ENCODE assay signal across 20 mouse cellular contexts in the genomic region with DNA sequence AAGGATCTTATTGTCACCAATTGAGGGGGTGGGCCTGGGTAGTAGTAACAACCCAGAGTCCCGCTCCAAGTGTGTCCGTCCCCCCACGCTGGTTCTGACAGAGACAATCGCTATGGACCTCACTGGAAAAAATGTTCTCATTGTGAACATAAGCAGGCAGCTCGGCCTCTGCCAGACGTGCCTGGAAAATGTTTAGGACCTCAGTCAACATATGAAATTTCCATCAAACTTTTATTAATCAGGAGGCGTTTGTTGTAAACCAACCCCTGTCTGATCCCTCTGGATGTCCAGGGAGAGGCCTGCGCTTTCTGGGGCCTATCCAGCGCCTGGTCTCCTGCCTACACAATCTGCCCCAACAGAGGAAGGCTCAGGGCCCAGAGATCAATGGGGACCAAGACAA. TPM values are rescaled to one million over a fixed set of nuclear protein-coding genes. Genes with fewer than 3 reads are reported as not detected.
DNase-seq lines count a peak whose midpoint lies in the region; ATAC-seq and TF ChIP-seq lines count a peak whose summit lies in the region.
"Had no signal": no experiment of that assay in that cellular context is flagged by ENCODE, and none has a peak within 500 bp of the region (broad histone marks: within the 10 kb centered on the region; RNA-seq: fewer than 3 reads in every experiment).

No protein-coding gene starts in this region.

- peaks cover 17% of the 10 kb centered on the region for H3K4me1 ChIP-seq in heart, embryonic 13.5 days
- peaks cover 8% of the 10 kb centered on the region; the same call in 1 of the 2 replicates for H3K4me1 ChIP-seq in lung, embryonic 14.5 days (ENCODE audit: insufficient read depth)
- H3K4me1 ChIP-seq in embryonic facial prominence, embryonic 13.5 days = peaks cover 33% of the 10 kb centered on the region
- peaks cover 42% of the 10 kb centered on the region for H3K4me1 ChIP-seq in limb, embryonic 14.5 days (ENCODE audit: control insufficient read depth, insufficient read depth, low read length)
- peaks cover 2% of the 10 kb centered on the region; the same call in 1 of the 2 replicates for H3K4me1 ChIP-seq in thymus, adult 2 months (replicated peaks; ENCODE audit: control insufficient read depth, insufficient read depth, low read length)
- H3K4me1 ChIP-seq: liver, embryonic 13.5 days had no signal

- DNase-seq in heart, postnatal 14 days = no peak
- DNase-seq in lung, embryonic 14.5 days = peak; percentile 33
- no peak for DNase-seq in lung, adult 18-20 months
- peak; percentile 81 for DNase-seq in limb, embryonic 14.5 days (ENCODE audit: low spot score)
- no peak for DNase-seq in thymus, adult 2 months
- DNase-seq in embryo, embryonic 11 days = no peak
- DNase-seq: cerebellum, postnatal 10 days; gastrocnemius, postnatal 36 days; kidney, postnatal 25 days; layer of hippocampus, adult 9-11 months; liver, embryonic 13.5 days had no signal

- no peaks in the 10 kb centered on the region for H3K9me3 ChIP-seq in heart, embryonic 13.5 days
- H3K9me3 ChIP-seq in lung, embryonic 14.5 days (ENCODE audit: low read depth, low read length) = no peaks in the 10 kb centered on the region
- no peaks in the 10 kb centered on the region for H3K9me3 ChIP-seq in embryonic facial prominence, embryonic 13.5 days
- H3K9me3 ChIP-seq in limb, embryonic 14.5 days (ENCODE audit: control insufficient read depth, low read length) = no peaks in the 10 kb centered on the region
- H3K9me3 ChIP-seq: liver, embryonic 13.5 days; neural tube, embryonic 12.5 days had no signal

- H3K4me2 ChIP-seq in heart, embryonic 13.5 days = no peak overlapping the region
- H3K4me2 ChIP-seq in lung, embryonic 14.5 days = no peak overlapping the region
- no peak overlapping the region for H3K4me2 ChIP-seq in embryonic facial prominence, embryonic 13.5 days
- no peak overlapping the region; the same call in 1 of the 2 replicates for H3K4me2 ChIP-seq in limb, embryonic 14.5 days (replicated peaks; ENCODE audit: low read depth, low read length, severe bottlenecking)
- H3K4me2 ChIP-seq: liver, embryonic 13.5 days; neural tube, embryonic 12.5 days had no signal

- H3K4me3 ChIP-seq in heart, embryonic 13.5 days = no peak overlapping the region
- no peak overlapping the region for H3K4me3 ChIP-seq in lung, embryonic 14.5 days (ENCODE audit: low read depth, low read length)
- H3K4me3 ChIP-seq in embryonic facial prominence, embryonic 13.5 days = no peak overlapping the region
- no peak overlapping the region for H3K4me3 ChIP-seq in limb, embryonic 14.5 days (replicated peaks; ENCODE audit: low read length)
- H3K4me3 ChIP-seq in thymus, adult 2 months (ENCODE audit: control insufficient read depth, insufficient read depth, low read length) = no peak overlapping the region
- H3K4me3 ChIP-seq: liver, embryonic 13.5 days; neural tube, embryonic 12.5 days had no signal

- no peaks in the 10 kb centered on the region for H3K27me3 ChIP-seq in heart, embryonic 13.5 days (replicated peaks)
- H3K27me3 ChIP-seq in lung, embryonic 14.5 days (ENCODE audit: insufficient read depth, low read length) = no peaks in the 10 kb centered on the region
- H3K27me3 ChIP-seq in embryonic facial prominence, embryonic 13.5 days = no peaks in the 10 kb centered on the region
- no peaks in the 10 kb centered on the region for H3K27me3 ChIP-seq in limb, embryonic 14.5 days (ENCODE audit: control insufficient read depth, insufficient read depth, low read length)
- no peaks in the 10 kb centered on the region for H3K27me3 ChIP-seq in thymus, adult 2 months (ENCODE audit: control insufficient read depth, insufficient read depth, low read length)
- H3K27me3 ChIP-seq: liver, embryonic 13.5 days; neural tube, embryonic 12.5 days; Patski had no signal

- no peak for ATAC-seq in heart, embryonic 13.5 days (ENCODE audit: extremely low read depth, insufficient number of reproducible peaks, low FRiP score, low TSS enrichment)
- ATAC-seq in lung, embryonic 14.5 days (ENCODE audit: insufficient read depth) = 0 out of 2 replicates have a peak, but pooled peaks have one; percentile 23
- ATAC-seq in embryonic facial prominence, embryonic 13.5 days (ENCODE audit: insufficient number of reproducible peaks, insufficient read depth, low FRiP score, low TSS enrichment, low read depth) = no peak
- ATAC-seq in limb, embryonic 14.5 days (ENCODE audit: low FRiP score, low read depth) = peak; percentile 79
- ATAC-seq: Patski had no signal

- H3K9ac ChIP-seq in heart, embryonic 13.5 days = no peak overlapping the region; the same call in 1 of the 2 replicates
- peak overlapping the region; percentile 13; the same call in 1 of the 2 replicates for H3K9ac ChIP-seq in lung, embryonic 14.5 days
- H3K9ac ChIP-seq in embryonic facial prominence, embryonic 13.5 days = no peak overlapping the region
- H3K9ac ChIP-seq in limb, embryonic 14.5 days (ENCODE audit: low read depth, low read length, severe bottlenecking) = no peak overlapping the region
- H3K9ac ChIP-seq: liver, embryonic 13.5 days had no signal

- intact Hi-C loops in heart, postnatal 14 days (cut with DNase I) = no loop called here

- no peaks in the 10 kb centered on the region for H3K36me3 ChIP-seq in heart, embryonic 13.5 days
- no peaks in the 10 kb centered on the region for H3K36me3 ChIP-seq in lung, embryonic 14.5 days (ENCODE audit: insufficient read depth)
- H3K36me3 ChIP-seq in embryonic facial prominence, embryonic 13.5 days = no peaks in the 10 kb centered on the region
- H3K36me3 ChIP-seq in limb, embryonic 14.5 days (ENCODE audit: control insufficient read depth, insufficient read depth, low read length) = no peaks in the 10 kb centered on the region
- no peaks in the 10 kb centered on the region for H3K36me3 ChIP-seq in thymus, adult 2 months (ENCODE audit: control insufficient read depth, insufficient read depth, low read length)
- H3K36me3 ChIP-seq: liver, embryonic 13.5 days; neural tube, embryonic 12.5 days had no signal

- no peak for TF ChIP-seq CTCF in lung, embryonic 14.5 days (IDR thresholded peaks at IDR 0.05; ENCODE audit: low read depth)
- TF ChIP-seq CTCF in thymus, adult 2 months (IDR thresholded peaks at IDR 0.05; ENCODE audit: borderline replicate concordance, control insufficient read depth, extremely low read depth, insufficient read depth, low read length, poor library complexity) = no peak

- WGBS in heart, embryonic 13.5 days = 79% methylated on average over 9 of the region's 9 CpGs
- WGBS in lung, embryonic 14.5 days = 71% methylated on average over 9 of the region's 9 CpGs
- 73% methylated on average over 9 of the region's 9 CpGs for WGBS in embryonic facial prominence, embryonic 13.5 days
- 34% methylated on average over 9 of the region's 9 CpGs for WGBS in limb, embryonic 14.5 days
- 96% methylated on average over 9 of the region's 9 CpGs for WGBS in thymus, adult 2 months

- H3K27ac ChIP-seq in heart, embryonic 13.5 days (replicated peaks) = peak overlapping the region; percentile 44; the same call in 1 of the 2 replicates
- peak overlapping the region; percentile 86 for H3K27ac ChIP-seq in lung, embryonic 14.5 days (ENCODE audit: low read depth)
- H3K27ac ChIP-seq in embryonic facial prominence, embryonic 13.5 days = peak overlapping the region; percentile 80
- peak overlapping the region; percentile 87 for H3K27ac ChIP-seq in limb, embryonic 14.5 days (replicated peaks; ENCODE audit: low read depth, low read length)
- no peak overlapping the region for H3K27ac ChIP-seq in thymus, adult 2 months (ENCODE audit: control insufficient read depth, insufficient read depth, low read length)
- H3K27ac ChIP-seq: liver, embryonic 13.5 days; neural tube, embryonic 12.5 days had no signal

- TF ChIP-seq POLR2A in limb, embryonic 14.5 days (IDR thresholded peaks at IDR 0.05; ENCODE audit: borderline replicate concordance, extremely low read depth, insufficient read depth, insufficient read length) = no peak
- no peak for TF ChIP-seq POLR2A in thymus, adult 2 months (IDR thresholded peaks at IDR 0.05; ENCODE audit: control insufficient read depth, extremely low read depth, insufficient read depth, low read length, poor library complexity)

RNA-seq across cellular contexts. Expression of a gene that starts 11.4 kb away (rescaled TPM):
- polyA plus RNA-seq in heart, embryonic 13.5 days (2015; fragmentation: Nextera tagmentation; extraction: Ambion mirVana) = not detected in 2 replicates
- total RNA-seq in heart, postnatal 14 days (2021) = not detected
- polyA plus RNA-seq in lung, embryonic 14.5 days (2014; fragmentation: Nextera tagmentation; extraction: Ambion mirVana) = not detected in 2 replicates
- not detected in 2 replicates for polyA plus RNA-seq in embryonic facial prominence, embryonic 13.5 days (2015; fragmentation: Nextera tagmentation; extraction: Ambion mirVana)
- 0.13 and 0.33 TPM in 2 replicates for polyA plus RNA-seq in limb, embryonic 14.5 days (2012; rRNA removed)
- polyA plus RNA-seq in limb, embryonic 14.5 days (2014; fragmentation: Nextera tagmentation; extraction: Ambion mirVana) = not detected in 2 replicates
- not detected in 2 replicates for polyA plus RNA-seq in thymus, adult 2 months (2012; rRNA removed)
- total RNA-seq: gastrocnemius, postnatal 36 days; left cerebral cortex, postnatal 14 days; megakaryocyte, adult 5-6 weeks; midbrain, postnatal 0 days had no signal
- polyA plus RNA-seq: heart, postnatal 0 days; liver, embryonic 13.5 days; midbrain, postnatal 0 days; neural tube, embryonic 12.5 days; Patski; small intestine, adult 2 months had no signal

RNA-seq across cellular contexts. Expression of a gene that starts 57.3 kb away (rescaled TPM):
- polyA plus RNA-seq in heart, embryonic 13.5 days (2015; fragmentation: Nextera tagmentation; extraction: Ambion mirVana) = 2.8 and 2.9 TPM in 2 replicates
- total RNA-seq in heart, postnatal 14 days (2021) = 1 to 10 TPM; 4.9 to 5.6 TPM
- 1.1 and 1.5 TPM in 2 replicates for polyA plus RNA-seq in lung, embryonic 14.5 days (2014; fragmentation: Nextera tagmentation; extraction: Ambion mirVana)
- polyA plus RNA-seq in embryonic facial prominence, embryonic 13.5 days (2015; fragmentation: Nextera tagmentation; extraction: Ambion mirVana) = 6.9 and 7.3 TPM in 2 replicates
- 11.8 and 15.0 TPM in 2 replicates for polyA plus RNA-seq in limb, embryonic 14.5 days (2012; rRNA removed)
- polyA plus RNA-seq in limb, embryonic 14.5 days (2014; fragmentation: Nextera tagmentation; extraction: Ambion mirVana) = 6.2 and 6.8 TPM in 2 replicates
- polyA plus RNA-seq in thymus, adult 2 months (2012; rRNA removed) = 1.3 and 2.2 TPM in 2 replicates
- total RNA-seq: megakaryocyte, adult 5-6 weeks had no signal

Comparison
In these comparisons a context has a peak if more than half of its experiments do, and no peak if none do; other contexts are left out.
1. DNase-seq: peak in lung, embryonic 14.5 days (single experiment) and limb, embryonic 14.5 days (single experiment); none in heart, postnatal 14 days (0 of 2), lung, adult 18-20 months (0 of 2), thymus, adult 2 months (single experiment) and embryo, embryonic 11 days (single experiment).
2. ATAC-seq: peak in lung, embryonic 14.5 days (single experiment) and limb, embryonic 14.5 days (single experiment); none in heart, embryonic 13.5 days (single experiment) and embryonic facial prominence, embryonic 13.5 days (single experiment).